Mouse (Mus musculus) layer of hippocampus, adult 2 months (tissue): ENCODE measurements at regions not wholly inside any gene's neighbourhood (a gene's known extent, or its start where the extent isn't known, plus 50 kb on each side); places are given as distances from the start of the nearest gene placed in this dataset.

Source experiments
- DNase-seq, 2 experiments: peaks; one replicate each; pipeline ENCODE4 v3.0.0; 2022; ENCODE audit warnings: low spot score in 2 of 2
- H3K27ac ChIP-seq: fragments of 200-600 bp; 2 replicates; pipeline ENCODE4 v1.8.1; 2022
- H3K4me3 ChIP-seq: fragments of 200-600 bp; 2 replicates; pipeline ENCODE4 v1.8.1; 2022; ENCODE audit warnings: mild to moderate bottlenecking
- CTCF ChIP-seq: fragments of 200-600 bp; conservative IDR thresholded peaks from 2 replicates; pipeline ENCODE4 v1.8.1; 2022; ENCODE audit warnings: antibody characterized with exemption, mild to moderate bottlenecking, moderate library complexity

DNA sequence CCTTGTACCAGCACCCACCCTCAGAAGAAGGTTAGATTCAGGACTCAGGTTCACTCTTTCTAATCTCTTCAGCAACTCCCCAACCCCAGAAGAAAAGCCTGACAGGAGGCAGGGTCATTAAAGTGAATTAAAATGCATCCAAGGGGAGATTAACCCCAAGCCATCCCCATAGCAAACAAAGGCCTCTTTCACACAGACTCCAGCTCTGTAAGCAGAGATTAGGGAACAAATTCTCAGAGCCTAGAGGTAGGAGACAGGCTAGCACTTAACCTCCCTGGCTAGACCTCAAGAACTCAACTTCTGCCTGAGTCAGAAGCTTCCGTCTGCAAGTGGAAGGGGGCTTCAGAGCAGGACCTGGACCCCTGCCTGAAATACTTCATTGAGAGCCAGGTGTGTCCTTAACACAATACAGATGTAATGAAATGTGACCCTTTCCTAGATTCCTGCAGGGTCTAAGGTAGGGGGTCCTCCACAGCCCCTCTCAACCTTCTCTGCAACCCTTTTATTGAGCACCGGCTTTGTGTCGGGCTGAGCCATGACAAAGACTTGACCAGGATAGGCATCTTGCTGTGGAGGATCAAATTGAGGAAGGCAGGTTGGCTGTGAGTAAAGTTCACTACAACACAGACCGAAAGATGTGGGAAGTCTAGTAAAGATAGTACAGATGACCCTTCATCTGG, 379.6 kb downstream of the Tns1 start:
- no peak overlapping the region for H3K4me3 ChIP-seq
- TF ChIP-seq CTCF = no peak
- no peak overlapping the region for H3K27ac ChIP-seq
- no peak for DNase-seq

DNA sequence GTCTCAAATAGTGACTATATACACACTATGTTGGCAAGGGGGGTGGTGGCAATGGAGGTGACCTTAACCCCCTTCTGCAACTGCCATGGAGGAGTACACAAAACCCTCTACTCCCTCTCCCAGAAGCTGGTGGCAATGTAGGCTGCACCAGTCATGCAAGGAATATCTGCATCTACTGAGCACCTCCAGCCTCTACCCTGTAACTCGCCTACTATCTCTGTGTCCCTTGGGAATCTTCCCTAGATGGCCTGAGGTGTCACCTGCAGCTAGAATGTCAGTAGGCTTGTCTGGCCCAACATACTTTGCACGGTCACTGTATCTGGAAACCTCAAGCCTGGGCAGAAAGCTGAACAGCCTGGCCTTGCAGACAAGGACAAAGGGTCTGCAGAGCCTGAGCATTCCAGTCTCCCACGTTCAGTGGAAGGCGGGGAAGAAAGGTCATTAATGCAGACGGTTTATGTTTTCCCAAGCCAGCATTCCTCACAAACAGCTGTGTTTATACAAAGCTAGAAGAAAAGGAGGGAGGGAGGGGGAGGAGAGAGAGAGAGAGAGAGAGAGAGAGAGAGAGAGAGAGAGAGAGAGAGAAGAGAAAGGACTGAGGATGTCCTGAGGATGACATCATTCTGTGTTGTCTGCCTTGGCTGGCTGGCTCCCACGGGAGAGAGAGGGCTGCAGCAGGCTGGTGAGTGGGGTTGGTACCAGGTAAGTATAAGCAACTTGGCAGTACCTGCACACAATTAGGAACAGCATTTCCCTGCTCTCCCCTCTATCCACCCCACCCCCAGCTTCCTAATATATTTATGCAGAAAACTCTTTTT, 380.3 kb downstream of the Tns1 start:
- no peak overlapping the region for H3K27ac ChIP-seq
- DNase-seq = no peak
- no peak for TF ChIP-seq CTCF
- no peak overlapping the region for H3K4me3 ChIP-seq

DNA sequence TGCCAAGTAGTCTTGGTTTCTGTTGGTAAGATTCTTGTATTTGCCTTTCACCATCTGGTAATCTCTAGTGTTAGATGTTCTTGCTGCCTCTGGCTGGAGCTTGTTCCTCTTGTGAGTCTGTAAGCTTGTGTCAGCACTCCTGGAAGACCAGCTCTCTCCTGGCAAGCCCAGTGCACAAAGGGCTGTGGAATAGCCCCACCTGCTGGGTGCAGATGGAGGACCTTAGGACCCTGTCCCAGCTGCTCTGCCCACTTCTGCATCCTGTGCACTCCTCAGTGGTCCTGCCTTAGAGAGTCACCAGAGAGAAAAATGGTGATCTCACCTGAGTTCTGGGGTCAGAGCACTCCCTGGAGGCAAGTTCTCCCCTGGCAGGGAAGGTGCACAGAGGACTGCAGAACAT, 387.2 kb downstream of the Tns1 start:
- DNase-seq = no peak
- TF ChIP-seq CTCF = peak; percentile 52
- Histone ChIP-seq H3K27ac (no peak overlapping the region), H3K4me3 (no peak overlapping the region)

- Histone ChIP-seq H3K4me3 (no peak overlapping the region), H3K27ac (no peak overlapping the region)
- no peak for DNase-seq
- TF ChIP-seq CTCF = no peak
Observed at GRCm38 (mm10) chr1:73728377-73728776, 395.9 kb downstream of the Tns1 start.

DNA sequence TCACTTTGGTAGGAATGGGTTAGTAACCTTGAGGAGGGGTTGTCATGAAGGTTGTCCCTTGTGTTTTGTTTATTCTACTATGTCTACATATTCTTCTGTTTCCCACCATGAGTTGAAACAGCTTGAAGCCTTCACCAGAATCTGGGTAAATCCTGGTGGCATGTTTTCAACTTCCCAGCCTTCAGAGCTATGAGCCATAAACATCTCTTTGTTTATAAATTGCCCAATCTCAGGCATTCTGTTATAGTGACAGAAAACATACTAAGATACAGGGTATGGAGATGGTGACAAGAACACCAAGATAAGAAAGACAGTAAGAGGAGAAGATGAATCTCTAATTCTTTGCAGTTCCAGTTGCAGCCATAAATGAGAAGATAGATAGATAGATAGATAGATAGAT, 396.5 kb downstream of the Tns1 start:
- no peak for TF ChIP-seq CTCF
- no peak for DNase-seq
- Histone ChIP-seq H3K27ac (no peak overlapping the region), H3K4me3 (no peak overlapping the region)

- H3K4me3 ChIP-seq = no peak overlapping the region
- no peak for TF ChIP-seq CTCF
- no peak for DNase-seq
- no peak overlapping the region for H3K27ac ChIP-seq
Observed at GRCm38 (mm10) chr1:73726658-73727057, 397.6 kb downstream of the Tns1 start.

DNA sequence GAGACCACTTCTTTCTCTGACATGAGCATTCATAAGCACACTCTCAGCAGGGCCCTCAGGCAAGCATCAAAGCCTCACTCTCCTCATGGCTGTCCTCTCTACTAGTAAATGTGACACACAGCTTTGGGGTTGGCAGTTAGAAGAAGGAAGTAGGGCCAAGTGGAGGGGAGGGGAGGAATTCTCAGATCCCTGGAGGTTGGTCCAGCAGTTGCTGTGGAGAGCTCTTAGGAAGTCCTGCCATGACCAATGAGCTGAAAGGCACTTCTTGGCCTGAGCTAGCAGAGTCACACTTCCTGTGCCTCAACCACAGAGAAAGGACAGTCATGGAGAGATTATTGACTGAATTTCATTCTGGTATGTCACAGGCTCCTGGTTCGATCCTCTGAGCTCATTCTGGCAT, 398.8 kb downstream of the Tns1 start:
- TF ChIP-seq CTCF = no peak

GRCm38 (mm10) chr1:73724551-73724950, 399.7 kb downstream of the Tns1 start:
- H3K27ac ChIP-seq = no peak overlapping the region
- H3K4me3 ChIP-seq = no peak overlapping the region
- no peak for DNase-seq
- no peak for TF ChIP-seq CTCF

More for the DNA sequence above, 398.8 kb downstream of the Tns1 start:
- DNase-seq = no peak
- H3K27ac ChIP-seq = no peak overlapping the region
- no peak overlapping the region for H3K4me3 ChIP-seq

DNA sequence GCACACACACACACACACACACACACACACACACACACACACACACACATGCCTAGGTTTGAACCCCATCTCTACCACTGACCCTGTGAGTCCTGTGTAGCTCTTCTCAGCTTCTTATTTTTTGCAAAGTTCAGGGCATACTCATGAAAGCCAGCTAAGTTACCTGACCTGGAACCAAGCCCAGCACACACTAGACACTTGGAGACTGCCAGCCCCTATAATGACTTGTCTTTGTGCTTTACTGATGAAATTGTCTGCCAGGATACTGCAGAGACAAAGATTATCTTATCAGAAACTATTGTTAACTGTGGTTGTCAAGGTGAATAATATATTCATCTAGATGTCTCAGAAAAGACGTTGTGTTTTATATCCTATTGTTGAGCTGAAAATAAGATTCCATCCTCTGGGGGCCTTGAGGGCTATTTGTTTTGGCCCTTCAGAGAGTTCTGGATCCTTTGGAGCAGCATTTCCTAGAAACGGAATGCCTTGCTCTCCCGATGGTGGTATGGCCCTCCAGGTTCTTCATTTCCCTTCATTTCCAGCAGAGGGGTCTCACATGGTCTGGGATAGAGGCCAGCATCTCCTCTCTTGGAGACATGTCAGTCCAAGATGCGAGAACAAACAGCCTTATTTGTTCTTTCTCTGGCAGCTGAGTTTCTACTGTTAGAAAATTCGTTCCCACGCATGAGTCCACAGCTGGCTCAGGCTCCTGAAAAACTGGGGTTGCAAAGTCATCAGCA, 402.6 kb downstream of the Tns1 start:
- TF ChIP-seq CTCF = no peak
- H3K4me3 ChIP-seq = no peak overlapping the region
- no peak for DNase-seq
- no peak overlapping the region for H3K27ac ChIP-seq

DNA sequence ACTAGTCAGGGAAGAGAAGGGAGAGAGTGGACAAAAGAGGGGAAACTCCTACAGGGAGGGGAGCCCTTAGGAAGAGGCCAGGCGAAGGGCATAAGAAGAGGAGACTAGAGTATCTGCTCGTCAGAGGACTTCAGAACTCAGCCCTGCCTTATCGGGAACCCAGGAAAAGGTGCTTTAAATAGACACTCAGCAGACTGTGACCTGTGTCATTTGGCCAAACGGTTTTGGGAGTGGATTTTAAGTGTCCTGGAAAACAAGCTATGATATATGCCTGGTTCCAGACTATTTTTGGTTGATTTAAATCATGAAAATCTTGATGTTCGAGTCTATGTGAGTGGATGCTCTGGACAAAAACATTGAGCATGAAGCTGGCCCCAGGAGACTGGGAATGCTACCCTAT, 405.8 kb downstream of the Tns1 start:
- H3K4me3 ChIP-seq = no peak overlapping the region
- H3K27ac ChIP-seq = no peak overlapping the region
- no peak for TF ChIP-seq CTCF
- DNase-seq = no peak

DNA sequence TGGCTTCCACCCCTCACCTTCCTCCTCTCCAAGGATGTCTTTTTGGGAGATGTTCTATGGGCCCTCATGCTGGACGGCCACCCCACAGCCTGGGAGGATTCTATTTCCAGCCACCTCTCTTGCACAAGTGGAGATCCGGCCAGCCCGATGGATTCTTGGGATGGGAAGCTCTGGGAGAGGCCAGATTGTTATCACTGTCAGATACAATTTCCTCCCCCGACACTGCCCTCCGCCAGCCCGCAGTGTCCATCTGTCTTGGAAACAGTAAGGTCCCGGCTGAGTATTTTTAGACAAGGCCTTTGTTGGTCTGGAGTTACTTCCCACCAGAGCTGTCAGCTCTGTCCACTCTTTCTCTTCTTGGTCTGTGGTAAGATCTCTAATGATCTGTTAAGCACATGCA, 406.8 kb downstream of the Tns1 start:
- no peak overlapping the region for H3K27ac ChIP-seq
- no peak for DNase-seq
- no peak overlapping the region for H3K4me3 ChIP-seq
- TF ChIP-seq CTCF = no peak

GRCm38 (mm10) chr1:73716901-73717300, 407.3 kb downstream of the Tns1 start:
- no peak for DNase-seq
- TF ChIP-seq CTCF = no peak
- Histone ChIP-seq H3K4me3 (no peak overlapping the region), H3K27ac (no peak overlapping the region)

DNA sequence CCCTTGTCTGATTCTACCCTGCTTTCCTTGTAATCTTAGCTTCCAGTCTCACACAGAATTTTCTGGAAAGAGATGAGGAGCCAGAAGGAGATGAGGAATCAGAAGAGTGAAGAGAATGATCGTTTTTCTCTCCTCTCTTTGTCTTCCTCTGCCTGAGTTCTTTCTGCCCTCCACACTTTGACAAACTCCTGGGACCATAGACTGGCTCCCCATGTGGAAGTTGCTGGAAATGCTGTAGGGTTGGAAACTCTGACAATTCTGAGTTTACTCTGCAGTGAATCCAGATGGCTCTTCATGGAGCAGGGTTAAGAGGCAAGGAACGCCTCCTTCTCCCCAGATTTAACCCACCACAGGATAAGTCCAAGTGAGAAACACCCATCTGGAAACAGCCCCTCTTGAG, 408.7 kb downstream of the Tns1 start:
- H3K4me3 ChIP-seq = no peak overlapping the region
- no peak overlapping the region for H3K27ac ChIP-seq
- DNase-seq = no peak
- peak; percentile 52 for TF ChIP-seq CTCF
